Mouse (Mus musculus): ENCODE measurements around the gene Tmc1.

Tmc1 gene

DNA sequence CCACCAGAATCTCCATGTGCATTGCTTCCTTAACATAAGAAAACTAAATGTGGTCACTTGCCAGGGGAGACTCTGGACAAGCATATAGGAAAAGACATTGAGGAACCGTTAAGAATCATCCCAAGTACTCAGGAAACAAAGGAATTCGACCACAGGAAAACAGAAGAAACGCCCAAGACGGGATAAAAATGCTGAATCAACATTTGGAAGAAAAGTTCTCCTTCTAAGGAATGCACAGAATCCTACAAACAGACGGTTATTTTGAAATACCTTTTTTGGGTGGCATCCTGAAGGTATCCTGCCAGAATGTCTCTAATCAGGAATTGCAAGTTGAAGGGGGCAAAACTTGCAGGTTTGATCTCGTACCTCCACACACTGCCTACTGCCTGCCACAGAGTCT is at the start of gene Tmc1:
Gene Tmc1 (minus strand): TSS at position 329 of the 400 bp plus-strand sequence.
- DNase-seq (ENCODE audit: low spot score) = no peak

GRCm38 (mm10) chr19:21001552-21001951 is 47.5 kb upstream of the Tmc1 start:
- DNase-seq (ENCODE audit: low spot score) = no peak

DNA sequence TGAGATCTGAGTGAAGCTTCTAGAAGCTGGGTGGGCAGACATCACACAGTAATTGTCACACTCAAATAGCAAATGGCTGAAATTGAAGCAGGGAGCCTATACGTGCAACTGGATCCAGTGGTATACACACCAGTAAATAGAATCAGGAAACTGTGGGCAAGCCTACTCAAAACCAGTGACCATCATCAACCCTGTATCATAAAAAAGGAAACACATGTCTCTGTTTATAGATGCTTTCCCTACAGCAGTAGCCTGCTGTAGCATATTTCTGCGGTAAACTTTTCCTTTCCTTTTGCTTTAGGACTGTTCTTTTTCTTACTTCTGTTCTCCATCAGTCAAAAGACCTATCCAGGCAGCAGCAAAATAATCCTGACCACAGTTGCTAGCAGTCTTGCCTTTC is 25.2 kb upstream of the Tmc1 start:
- no peak for DNase-seq (ENCODE audit: low spot score)

DNA sequence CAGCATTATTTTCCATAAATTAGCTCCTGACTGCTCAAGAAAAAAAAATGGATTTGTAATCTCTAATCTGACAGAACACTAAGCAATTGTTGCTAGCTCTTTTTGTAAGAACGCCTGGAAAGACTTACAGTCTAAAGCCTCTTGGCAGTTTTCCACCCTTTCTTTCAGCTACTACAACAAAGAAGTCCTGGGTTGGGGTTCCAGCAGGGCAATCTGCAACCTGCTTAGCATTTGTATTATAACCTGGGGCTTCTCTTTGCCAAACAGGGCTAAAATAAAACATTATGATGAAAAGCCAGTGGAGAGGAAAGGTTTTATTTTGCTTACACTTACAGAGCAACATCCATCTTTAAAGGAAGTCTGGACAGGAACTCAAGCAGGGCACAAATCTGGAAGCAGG is 24.1 kb upstream of the Tmc1 start:
- DNase-seq (ENCODE audit: low spot score) = no peak

- no peak for DNase-seq (ENCODE audit: low spot score)
These were observed 17.9 kb upstream of the Tmc1 start for GRCm38 (mm10) chr19:20971926-20972325.

DNA sequence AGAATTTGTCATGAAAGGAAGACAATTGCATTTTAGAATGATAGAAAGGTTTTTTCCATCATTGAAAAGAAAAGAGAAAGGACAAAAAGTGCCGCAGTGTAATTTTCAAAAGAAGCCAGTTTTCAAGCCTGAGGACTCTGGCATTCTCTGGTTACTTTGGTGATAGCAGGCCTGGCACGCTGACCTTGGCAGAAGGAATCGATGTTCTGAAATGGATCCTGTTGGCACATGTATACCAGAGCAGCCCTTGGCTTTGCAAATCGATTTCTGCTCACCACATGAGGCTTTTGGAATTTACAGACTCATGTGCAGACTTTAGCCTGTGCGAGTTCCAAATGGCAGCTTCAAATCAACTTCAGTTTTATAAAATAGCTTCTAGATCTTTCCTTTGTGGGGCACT is 813 bp upstream of the Tmc1 start:
- no peak for DNase-seq (ENCODE audit: low spot score)

DNA sequence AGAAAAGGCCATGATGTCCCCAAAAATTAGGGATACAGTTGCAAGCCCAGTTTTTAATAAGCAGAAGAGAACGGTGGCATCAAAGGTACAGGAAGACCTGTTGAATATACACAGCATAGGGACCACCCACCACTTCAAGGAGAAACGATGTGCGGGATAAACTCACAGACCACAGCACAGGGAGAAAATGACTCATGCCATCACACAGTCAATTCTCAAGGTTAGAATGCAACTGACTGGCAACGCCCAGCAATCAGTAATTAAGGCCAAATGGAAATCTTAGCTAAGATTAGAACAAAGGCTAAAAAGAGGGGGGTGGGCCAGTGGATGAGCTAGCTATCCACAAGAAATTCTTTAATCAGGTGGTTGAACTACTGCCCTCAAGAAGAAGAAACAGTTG is 9.6 kb downstream of the Tmc1 start:
- no peak for DNase-seq (ENCODE audit: low spot score)

- DNase-seq (ENCODE audit: low spot score) = no peak
These were observed 29.7 kb downstream of the Tmc1 start for GRCm38 (mm10) chr19:20924282-20924681.

DNA sequence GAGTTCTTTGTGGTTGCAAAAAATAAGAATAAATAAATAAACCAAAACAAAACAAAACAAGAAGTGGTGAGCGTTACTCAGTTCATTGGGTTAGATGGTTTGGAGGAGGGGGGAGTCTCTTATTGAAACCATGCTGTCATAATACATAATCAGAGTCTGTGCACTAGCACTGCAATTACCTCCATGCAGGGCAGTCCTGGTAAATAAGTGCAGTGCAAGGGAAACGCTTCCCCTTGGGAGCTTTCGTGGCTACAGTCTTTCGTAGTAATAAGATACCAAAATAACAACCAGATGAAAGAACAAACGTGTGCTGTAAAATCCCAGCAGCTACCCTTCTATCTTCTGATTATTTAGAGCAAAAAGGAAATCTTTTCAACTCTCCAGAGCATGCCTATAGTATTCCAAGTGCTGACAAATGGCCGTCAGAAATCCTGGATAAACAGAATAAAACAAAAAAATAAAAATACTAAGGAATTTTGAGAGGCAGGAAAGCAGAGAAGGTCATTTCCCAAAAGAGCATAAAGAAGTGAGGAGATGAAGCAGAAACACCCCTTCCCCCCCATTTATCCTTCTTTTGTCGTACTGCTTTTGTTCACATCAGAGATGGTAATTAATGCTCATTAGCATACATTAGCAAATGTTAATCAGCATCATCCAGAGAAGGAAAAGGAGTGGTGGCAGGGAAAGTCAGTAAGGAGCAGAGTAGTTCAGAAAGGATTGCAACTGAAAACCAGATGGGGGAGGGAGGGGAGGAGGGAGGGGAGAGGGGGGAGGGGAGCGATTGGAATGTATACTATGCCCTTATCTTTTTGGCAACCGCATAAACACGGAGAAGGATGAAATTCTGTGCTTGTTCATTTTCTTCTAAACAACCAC is 30.4 kb downstream of the Tmc1 start:
- peak; percentile 35 for DNase-seq (ENCODE audit: low spot score)

DNA sequence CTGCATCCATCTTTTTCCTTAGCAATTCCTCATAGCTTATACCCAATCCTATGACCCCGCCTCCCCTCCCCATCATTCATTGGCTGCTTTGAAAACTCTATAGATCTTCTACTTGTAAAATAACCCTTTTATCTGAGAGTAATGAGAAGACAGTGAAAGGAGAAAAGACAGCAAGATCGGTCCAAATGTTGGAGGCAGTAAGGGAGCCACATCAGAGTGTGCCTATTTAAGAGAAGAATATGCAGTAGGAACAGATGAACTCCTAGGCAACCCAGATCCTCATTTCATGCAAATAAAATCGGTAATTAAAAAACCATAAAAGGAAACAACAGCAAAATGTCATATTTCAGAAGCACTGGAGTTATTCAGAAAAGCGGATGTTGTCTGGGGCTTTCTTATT is 35.8 kb downstream of the Tmc1 start:
- no peak for DNase-seq (ENCODE audit: low spot score)

GRCm38 (mm10) chr19:20915151-20915550 is 38.9 kb downstream of the Tmc1 start:
- DNase-seq (ENCODE audit: low spot score) = no peak

GRCm38 (mm10) chr19:20910356-20910755 is 43.6 kb downstream of the Tmc1 start:
- DNase-seq (ENCODE audit: low spot score) = no peak

DNA sequence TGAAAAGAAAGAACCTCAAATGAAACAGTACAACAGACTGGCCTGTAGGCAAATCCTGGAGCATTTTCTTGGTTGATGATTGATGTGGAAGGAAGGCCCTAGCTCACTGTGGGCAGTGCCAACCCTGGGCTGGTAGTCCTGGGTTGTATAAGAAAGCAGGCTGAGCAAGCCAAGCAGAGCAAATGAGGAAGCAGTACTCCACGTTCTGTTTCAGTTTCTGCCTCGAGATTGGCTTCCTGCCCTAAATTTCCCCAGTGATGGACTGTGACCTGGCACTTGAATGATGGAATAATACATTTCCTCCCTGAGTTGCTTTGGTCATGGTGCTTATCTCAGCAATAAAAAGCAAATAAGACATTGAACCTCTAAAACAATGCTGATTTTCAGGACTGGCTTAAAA is 72.8 kb downstream of the Tmc1 start:
- no peak for DNase-seq (ENCODE audit: low spot score)

- no peak for DNase-seq (ENCODE audit: low spot score)
These were observed 78.1 kb downstream of the Tmc1 start for GRCm38 (mm10) chr19:20875881-20876280.

GRCm38 (mm10) chr19:20861779-20862178 is 92.2 kb downstream of the Tmc1 start:
- no peak for DNase-seq (ENCODE audit: low spot score)

DNA sequence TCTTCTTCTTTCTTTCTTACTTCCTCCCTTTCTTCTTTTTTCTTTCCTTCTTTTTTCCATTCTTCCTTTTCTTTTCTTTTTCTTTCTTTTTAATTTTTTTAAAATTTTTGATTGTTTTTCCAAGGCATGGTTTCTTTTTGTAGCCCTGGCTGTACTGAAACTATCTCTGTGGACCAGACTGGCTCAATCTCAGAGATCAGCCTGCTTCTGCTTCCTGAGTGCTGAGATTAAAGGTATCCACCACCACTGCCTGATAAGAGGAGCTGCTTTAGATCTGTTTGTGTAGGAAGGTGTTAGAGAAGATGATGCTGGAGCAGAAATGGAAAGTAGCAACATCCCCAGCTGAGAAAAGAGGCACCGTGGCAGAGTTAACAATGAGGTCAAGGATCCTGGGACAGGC is 93.7 kb downstream of the Tmc1 start:
- no peak for DNase-seq (ENCODE audit: low spot score)

DNA sequence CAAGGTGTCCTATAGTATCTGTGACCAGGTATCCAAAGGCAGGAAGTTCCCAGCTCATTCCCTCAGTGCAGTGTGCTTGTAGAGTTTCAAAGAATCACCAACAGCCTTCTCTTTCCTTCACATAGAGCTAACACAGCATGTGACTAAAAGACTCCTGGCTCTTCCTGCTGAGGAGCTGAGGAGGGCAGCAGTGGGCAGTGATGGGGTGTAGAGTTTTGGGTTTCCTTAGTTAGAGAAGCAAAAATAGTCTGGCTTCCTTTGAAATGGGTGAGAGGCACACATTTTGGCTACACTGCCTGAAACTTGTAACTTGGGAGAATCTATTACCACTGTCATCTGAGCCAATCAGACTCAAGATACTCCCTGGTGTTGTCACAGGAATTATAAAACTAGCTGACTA is 96.2 kb downstream of the Tmc1 start:
- DNase-seq (ENCODE audit: low spot score) = no peak

GRCm38 (mm10) chr19:20848906-20849305 is 105.1 kb downstream of the Tmc1 start:
- no peak for DNase-seq (ENCODE audit: low spot score)

GRCm38 (mm10) chr19:20847476-20848073 is 106.4 kb downstream of the Tmc1 start:
- DNase-seq (ENCODE audit: low spot score) = no peak

GRCm38 (mm10) chr19:20837422-20837821 is 116.6 kb downstream of the Tmc1 start:
- peak; percentile 7 for DNase-seq (ENCODE audit: low spot score)

DNA sequence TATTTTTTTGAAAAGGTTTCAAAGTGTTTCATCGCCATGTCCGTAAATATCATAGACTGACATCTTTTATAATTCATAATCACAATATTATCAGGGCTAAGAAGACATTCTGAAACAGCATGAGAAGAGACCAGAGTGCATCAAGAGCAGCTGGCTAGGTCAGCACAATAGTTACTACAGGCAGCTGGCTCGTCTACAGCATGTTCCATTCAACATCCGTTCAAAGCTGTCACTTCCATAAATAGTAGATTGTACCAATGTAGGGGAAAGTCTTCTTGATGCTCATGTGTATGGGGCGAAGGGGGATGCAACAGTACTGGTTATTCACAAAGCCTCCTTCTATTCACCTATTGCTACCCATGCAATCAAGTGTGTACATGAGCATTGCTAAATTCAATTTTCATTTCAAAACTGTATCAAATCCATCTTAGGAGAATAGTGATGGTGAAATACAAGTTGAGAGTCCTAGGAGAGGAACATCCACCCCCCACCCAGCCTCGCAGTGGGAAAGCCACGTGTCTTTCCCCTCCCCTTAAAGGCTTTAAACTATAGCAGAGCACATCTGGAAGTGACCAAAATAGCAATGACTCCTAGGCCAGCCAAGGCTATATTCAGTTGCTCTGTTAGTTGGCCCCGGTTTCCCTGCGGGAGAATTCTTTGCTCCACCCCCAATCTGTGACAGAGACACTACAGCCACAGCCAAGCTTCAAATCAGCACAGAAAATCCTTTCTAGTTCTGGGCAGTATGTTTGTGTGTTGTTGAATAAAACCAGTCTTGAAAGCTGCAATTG is 117.8 kb downstream of the Tmc1 start:
- no peak for DNase-seq (ENCODE audit: low spot score)

- no peak for DNase-seq (ENCODE audit: low spot score)
These were observed 119.1 kb downstream of the Tmc1 start for GRCm38 (mm10) chr19:20834895-20835294.

- DNase-seq (ENCODE audit: low spot score) = no peak
These were observed 154.5 kb downstream of the Tmc1 start for GRCm38 (mm10) chr19:20799460-20799859.
